Mouse (Mus musculus): ENCODE data around the gene St8sia2.
A peak's percentile ranks its signal among the peaks of the same experiment; 100 is the strongest.

St8sia2 gene

DNA sequence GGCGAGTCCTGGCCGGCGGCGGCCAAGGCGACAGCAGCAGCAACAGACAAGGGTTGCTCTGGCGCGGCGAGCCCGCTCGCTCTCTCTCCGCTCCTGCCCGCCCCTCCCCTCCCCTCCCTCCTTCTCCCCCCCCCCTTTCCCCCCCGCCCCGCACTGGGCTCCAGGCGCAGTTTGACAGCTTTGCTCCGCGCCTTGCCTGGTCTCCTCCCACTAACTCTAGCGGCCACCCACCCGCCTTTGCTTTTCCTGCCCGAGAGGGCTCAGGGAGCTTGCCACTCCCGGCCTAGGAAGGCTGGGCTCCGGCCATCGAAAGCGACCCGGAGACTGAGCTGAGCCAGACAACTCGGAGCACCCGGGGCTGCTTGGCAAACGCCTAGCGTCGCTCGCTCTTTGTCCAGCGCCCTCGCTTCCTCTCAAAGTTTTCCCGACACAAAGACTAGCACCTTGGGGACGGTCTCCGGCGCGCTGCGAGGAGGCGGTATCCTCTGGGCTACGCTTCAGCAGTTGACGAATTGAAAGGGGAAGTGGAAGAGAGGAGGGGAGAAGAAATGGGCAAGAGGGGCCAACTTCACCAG lies at the start of gene St8sia2:
Gene St8sia2, minus strand, starts transcription at position 90 of the 575 bp plus-strand sequence.
- DNase-seq (ENCODE audit: low spot score), result peak; percentile 87

DNA sequence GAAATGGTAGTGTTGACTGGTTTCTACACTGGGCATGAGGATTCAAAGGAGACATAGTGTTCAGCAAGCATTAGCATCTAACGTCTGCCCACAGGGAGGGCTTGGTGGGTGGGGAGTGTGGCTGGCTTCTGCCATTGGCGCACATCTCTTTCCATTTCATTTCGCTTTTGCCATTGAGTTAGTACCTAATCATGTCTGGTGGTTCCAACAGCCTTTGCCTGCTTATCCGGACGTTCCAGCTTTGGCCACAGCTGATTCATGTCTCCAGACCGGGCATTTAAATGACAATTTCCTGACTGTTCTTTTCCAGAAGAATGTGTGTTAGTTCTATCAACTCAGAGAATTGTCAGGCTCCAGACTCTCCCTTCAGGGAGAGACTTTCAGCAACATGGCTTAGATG lies 47.6 kb upstream of the St8sia2 start:
- no peak for DNase-seq (ENCODE audit: low spot score)

DNA sequence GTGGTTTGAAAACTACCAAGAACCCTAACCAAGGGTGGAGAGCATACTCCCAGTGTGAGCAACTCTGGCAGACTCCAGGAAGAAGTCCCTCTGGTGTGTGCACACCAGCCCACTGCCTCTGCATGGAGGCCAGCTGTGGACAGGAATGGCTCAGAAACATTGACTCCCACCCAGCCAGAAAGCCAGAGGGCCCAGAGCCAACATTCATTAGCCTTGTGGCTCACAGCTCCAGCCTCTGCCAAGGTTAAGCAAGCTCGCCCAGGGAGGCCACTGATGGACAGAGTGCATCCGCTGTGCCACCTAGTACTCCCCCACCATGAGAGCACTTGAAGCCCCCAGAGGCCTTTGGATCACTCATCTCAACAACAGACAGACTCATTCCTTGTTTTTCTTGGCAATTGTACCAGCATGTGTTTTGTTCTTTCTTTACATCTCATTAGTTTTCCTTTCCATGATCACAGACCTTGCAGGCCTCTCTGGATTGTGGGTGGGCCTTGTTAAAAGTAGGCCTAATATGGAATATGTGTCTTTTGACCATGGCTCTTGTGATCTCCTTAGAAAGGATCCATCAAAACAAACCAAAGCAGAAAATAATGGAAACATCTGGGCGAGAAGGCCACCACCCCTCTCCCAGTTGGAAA lies 46.9 kb upstream of the St8sia2 start:
- no peak for DNase-seq (ENCODE audit: low spot score)

DNA sequence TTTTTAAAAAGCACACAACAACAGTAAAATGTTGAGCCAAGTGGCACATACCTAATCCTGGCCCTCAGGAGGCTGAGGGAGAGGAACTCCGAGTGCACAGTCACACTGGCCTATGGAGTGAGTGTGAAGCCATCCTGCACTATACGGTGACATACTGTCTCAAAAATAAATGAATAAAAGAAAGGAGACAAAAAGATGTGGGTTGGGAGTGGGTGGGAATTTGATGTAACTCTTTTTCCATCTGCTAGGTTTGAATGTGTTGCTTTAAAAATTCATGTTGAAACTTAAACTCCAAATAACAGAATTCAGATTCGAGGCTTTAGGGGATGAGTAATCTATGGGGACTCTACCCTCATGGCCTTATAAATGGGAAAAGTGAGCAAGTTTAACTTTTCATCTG lies 46.2 kb upstream of the St8sia2 start:
- no peak for DNase-seq (ENCODE audit: low spot score)

DNA sequence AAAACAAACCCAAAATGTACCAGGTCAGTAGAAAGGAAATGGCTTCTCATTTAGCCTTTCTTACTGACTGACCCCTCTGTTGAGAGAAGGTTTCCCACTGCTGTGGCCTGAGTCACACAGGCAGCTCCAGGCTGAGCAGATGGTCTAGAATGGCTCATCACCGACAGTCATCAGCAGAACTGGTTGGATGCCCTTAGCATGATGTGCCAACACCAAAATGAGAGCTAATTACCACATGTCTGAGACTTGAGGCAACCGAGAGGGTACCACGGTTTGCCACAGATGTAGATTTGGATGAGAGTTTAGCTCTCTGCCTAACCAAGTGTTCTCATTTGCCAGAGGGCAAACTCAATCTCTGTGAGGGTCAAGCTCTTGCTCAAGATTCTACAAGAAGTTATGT lies 42.3 kb upstream of the St8sia2 start:
- DNase-seq (ENCODE audit: low spot score), result no peak

DNA sequence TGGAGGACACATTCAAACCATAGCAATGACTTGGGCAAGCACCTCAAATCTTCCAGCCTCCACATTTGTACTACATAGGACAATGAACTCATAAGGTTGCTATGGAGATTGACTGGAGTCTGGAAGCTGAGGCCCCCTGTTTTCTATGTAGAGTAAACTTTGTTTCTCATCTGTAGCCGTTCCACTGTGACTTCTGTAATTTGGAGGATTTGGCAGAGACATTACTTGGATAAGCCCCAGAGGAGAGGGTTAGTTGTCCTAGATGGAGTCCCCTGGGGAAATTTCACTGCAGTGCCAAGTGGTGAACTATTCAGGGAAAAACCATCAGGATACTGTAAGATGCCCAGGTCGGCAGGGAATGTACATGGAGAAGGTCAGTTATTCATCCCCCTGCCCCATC lies 34.1 kb upstream of the St8sia2 start:
- no peak for DNase-seq (ENCODE audit: low spot score)

DNA sequence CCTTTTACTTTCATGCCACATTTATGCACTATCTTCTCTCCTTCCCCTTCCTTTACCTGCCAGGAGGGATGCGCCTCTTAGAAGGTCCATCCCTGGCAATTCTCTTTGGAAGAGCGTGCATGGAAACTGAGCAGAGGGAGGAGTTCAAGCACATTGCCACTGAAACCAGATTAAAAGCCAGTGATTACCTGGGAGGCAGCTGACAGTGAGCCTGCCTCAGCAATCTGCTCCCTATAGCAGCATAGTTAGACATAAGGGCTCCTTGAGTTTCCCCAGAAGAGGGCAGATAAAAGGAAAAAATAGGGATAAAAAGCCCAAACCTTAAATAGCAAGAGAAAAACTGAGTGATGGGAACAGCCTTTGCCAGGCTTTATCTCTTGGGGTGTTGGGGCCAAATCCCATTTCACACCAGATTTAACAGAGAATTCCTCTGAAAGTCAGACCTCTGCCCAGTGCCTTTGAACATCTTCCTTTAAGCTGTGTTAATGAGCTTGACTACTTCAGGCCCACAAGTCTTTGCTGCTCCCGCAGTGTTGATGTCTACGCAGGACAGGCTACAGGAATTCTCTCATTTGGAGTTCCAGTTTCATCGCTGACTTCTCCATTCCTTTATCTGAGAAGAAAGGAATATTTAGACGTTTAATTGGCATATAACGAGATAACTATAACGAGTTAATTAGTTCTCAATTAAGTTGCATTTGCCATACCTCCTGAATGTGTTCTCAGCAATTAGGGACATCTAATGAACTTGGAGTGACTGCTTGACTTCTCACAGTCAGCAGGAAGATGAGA lies 31.9 kb upstream of the St8sia2 start:
- no peak for DNase-seq (ENCODE audit: low spot score)

DNA sequence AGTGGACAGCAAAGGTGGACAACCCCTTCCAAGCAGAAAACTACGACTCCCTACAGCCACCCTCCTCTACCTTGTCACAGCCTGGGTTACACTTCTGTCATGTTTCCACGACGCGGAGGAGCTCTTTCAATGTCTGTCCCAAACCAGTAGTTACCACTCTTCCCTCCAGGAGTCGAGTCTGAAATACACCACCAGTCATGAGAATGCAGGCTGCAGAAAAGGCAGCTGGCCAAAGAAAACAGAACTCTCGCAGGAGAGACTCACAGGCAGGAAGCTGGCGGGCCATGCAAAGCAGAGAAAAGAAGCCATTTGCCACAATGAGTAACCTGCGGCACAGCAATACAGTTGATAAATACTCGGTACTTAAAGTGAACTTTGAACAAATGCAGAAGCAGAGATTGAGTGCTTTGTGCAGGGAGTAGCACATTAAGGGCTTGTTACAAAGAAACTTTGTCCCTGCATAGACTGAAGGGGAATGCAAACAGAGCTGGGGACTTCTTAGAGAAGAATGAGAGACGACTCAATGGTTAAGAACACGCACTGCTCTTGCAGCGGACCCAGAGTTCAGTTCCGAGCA lies 30.2 kb upstream of the St8sia2 start:
- peak; percentile 14 for DNase-seq (ENCODE audit: low spot score)

DNA sequence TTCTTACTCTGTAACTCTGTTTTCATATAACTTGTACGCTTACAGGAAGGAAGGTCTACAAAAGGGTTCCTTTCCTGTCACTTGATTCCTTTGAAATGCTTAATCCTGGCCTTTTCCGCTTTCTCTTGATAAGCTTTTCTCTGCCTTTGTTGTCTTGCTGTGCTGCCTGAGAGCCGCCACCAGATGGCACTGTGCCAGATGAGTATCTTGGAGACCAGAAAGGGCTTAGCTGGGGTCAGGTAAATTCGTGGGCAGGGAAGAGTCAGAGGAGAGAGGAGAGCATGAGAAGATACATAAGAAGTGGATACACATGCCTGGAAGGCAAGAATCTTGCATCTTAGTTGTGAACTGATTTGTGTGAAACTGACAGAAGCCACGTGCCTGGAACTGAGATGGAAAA lies 11.5 kb upstream of the St8sia2 start:
- peak; percentile 89 for DNase-seq (ENCODE audit: low spot score)

DNA sequence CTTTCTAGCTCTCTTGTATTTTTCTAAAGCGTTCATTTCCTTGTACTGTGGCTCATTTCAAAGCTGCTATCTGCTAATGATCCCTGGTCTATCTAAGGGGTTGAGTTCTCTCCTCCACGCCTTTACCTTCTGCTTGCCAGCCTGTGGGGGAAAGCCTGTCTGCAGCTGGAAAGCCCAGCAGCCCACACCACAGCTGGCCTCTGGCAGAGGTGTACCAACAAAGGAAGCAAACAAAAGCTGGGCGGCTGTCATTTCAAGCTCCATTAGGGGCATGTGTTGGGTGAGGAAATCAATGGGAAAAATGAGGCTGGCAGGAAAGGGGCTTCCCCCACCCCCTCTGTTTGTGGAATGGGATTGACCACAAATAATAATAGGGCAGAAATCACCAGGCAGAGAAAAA lies 10.7 kb upstream of the St8sia2 start:
- no peak for DNase-seq (ENCODE audit: low spot score)

DNA sequence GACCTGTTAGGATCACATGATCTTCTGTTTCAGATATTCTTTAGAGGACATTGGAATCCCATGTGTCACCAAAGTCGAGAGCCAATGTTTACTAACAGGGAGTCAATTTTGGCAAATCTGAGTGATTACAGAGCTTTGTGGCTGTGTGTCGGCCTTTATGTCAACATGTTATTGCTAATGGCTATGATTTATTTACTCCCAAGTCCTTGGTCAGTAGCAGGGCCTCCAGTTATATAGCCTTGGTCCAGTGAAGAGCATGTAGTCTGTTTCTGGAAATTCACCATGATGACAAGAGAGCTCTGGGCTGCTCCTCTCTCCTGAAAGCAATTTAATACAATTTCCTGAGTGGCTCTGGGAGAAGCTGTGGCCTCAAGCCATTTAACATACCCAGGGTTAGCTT lies 9.1 kb upstream of the St8sia2 start:
- no peak for DNase-seq (ENCODE audit: low spot score)

DNA sequence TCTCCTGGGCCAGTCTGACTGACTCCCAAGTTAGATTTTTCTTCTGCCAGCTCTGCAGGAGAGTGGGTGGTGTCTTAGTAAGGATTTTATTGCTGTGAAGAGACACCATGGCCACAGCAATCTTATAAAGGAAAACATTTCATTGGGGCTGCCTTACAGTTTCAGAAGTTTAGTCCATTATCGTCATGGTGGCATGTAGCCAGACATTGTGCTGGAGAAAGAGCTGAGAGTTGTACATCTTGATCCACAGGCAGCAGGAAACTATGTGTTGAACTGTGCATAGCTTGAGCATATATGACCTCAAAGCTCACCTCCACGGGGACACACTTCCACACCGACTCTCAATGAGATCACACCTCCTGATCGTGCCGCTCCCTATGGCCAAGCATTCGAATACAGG lies 8.3 kb upstream of the St8sia2 start:
- DNase-seq (ENCODE audit: low spot score), result no peak

DNA sequence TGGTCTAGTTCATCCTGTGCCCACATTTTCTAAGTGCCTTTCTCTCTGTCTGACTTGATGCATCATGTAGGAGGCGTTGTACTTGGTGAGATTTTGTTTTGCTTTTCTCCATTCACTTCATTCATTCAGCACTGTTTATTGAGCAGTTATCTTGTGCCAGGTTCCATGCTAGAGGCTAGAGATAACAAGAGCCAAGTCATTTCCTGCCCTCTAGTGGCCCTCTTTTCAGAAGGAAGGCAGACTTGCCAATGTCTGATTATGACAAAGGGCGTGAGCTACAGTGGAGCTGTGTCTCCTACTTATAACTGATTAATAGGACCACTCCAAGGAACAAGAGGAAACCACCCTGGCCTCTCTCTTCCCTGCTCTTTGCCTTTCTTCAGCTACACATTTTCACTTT lies 3.1 kb upstream of the St8sia2 start:
- no peak for DNase-seq (ENCODE audit: low spot score)

DNA sequence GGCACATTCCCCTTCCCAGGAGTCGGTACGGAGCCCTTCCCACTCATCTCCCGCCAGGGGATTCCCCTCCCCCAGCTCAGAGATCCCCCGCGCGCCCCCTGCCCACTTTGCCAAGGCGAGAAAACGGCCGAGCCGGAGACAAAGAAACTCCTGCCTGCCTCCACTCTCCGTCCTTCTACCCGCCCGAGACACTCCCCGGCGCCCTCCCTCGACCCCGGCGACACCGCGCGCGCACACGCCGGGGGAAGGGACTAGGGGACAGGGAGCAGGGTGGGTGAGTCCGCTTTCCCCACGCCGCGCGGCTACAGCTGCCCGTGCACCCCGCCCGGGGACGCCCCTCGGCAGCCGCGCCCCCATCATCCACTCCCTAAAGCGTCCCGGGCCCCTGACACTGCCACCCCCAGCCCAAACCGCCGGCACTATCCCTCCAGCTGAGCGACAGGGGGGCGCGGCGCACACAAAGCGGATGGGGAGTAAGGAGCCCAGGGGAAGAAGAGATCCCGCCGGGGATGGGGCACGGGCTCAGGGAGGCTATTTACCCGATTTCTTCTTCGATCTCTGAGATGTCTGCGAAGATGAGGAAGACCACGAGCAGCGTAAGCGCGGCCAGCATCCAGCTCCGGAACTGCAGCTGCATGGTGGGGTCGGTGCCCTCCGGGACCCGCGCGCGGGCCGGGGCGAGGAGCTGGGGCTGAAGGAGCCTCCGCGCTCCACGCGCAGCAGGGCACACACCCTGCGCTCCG lies 461 bp downstream of the St8sia2 start:
- peak; percentile 51 for DNase-seq (ENCODE audit: low spot score)

DNA sequence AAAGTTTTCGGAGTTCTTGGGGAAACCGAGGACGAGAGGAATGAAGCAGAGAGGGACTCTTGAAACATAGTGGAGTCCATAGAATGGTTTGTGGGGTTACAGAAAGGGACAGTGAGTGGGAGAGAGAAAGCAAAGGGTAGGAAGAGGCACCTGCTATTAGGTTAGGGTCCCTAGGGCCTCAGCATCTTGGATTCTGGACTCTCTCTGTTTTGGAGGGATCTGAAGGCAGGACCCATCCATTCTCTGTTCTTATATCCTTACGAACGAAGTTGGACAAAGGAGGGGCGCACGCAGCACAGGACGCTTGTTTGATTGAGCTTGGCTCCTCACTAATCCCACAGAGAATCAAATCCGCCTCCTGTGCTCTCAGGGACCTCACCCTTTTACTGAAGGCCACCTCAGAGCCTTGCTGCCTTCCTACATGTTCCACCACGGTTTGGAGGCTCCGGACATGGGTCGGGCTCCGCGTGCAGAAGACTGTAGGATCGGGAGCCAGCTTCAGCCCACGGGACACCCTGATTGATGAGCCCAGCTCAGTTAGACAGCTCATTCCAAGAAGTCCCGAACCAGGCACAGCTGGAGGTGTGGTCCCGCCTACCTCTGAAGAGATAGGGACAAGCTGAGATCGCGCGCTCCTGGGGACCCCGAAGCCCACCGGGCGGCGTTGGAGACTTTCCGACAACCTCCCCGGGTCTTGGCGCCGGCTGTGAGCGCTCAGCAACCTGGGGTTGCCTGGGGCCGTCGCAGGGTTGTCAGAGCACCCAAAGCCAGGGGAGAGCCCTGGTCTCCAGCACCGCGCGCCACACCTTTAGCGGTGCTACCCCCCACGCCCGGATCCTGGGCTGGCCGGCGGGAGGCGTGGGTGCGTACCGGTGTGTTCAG lies 1.3 kb downstream of the St8sia2 start:
- DNase-seq (ENCODE audit: low spot score), result peak; percentile 58

DNA sequence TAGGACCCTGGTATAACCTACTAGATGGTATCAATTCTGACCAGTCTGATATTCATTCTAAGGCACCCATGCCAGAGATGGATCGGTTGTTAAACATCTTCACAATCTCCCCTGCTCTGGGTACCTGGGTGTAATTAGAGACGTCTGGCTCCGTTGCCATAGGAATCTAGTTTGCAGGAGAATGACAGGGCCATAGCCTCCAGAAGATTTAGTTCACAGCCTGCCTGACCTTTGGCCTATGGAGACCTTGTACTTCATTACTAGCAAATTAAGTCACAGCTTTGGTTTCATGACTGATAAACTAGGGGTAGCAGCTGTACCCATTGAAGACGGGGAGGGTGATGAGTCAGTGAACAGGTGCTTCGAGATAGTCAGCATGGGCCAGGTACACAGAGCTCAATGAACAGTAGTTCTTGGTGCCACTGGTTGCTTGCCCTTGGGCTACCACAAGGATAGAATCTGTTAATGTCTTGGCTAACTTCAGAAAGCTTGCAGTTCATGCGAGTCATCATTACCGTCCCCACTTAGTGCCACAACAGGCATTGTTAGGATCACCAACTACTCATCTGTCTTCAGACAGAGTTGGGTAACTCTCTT lies 4.4 kb downstream of the St8sia2 start:
- DNase-seq (ENCODE audit: low spot score), result peak; percentile 60

DNA sequence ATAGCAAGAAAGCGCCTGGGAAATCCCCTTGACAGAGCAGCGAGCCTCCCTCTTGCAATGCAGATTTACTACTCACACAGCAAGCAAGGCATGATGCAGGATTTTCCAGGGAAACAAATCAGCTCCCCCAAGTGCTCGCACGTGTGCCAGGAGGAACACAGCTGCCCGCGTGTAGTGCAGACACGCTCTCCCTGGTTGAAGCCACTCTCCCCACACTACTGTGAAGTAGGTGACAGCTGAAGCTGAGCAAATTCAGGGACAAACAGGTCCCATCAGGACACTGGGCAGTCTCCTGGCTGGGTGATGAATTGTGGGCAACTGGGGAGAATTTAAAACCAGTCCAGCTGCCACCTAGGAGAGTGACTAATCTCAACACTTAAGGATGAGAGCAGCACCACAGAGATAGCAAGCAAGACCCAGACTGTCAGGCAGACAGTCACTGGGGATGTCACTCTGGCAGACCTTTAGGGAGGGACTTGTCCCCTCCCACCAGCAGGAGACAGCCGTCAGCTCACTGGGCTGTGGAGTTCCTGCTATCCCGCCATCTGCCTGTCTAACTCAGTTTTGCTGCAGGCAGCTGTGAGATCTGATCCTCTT lies 6.6 kb downstream of the St8sia2 start:
- DNase-seq (ENCODE audit: low spot score), result peak; percentile 52

DNA sequence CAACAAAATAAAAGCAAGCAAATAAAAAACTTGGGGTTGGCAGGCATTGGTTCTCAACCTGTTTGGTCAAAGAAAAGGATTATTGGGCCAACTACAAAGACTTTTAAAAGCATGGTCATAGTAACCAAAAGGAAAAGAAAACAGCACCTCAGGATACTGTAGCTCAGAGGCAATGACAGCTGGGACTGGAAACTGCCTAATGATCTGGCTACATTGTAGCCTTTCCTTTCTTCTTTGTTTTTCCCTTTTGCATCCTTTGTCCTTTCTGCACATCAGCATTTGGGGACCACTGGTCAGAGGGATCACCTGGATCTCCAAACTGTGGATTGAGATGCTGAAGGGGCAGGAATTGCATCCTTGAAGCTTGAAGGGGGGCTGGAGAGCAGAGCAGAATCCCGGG lies 7.1 kb downstream of the St8sia2 start:
- DNase-seq (ENCODE audit: low spot score), result no peak

DNA sequence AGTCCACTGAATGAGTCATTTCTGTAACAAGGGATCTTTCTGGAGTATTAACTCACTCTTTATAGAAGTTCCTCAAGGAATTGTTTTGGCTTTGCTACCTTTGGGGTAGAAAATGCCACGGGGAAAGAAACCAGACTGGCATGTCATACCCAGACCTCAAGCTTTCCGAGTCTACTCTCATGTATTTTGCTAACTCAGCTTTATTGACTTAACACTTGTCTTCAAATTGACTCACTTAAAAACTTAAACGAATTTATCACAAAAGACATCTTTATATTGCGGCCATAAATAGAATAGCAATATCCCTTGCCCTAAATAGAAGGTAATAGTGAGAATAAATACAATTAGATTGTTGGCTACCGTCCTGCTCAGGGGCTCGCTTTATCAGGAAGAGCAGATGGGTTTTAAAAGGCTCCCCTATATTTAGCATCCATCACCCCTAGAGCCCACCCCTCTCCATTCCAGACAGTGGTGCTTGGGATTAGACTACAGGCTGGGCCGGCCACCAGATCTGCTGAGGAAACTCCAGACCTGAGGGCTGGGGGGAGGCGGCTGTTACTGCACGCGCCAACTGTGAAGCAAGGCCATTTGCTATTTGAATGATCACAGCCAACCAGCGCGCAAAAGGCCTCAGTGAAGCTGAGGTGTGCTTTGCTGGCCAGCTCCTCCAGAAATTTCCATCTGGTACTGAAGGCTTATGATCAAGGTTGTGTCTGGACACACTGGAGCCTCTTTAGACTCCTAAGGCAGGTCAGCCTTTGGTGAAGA lies 12.6 kb downstream of the St8sia2 start:
- no peak for DNase-seq (ENCODE audit: low spot score)

DNA sequence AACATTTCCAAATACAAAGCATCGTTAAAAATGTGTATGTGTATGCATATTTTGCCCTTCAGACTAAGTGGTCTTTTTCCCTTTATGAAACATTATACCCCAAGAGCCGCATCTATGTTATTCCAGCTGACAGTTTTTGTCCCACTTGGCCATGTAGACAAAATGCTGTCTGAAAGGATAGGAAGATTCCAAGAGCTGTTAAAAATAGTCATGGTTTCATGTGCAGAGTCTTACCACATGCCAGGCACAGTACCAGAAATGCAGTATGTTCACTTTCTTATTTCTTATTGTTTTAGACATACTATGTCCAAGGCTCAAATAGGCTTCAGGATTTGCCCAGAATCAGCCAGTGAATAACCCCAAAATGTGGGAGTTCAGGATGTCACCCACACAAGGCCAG lies 24.1 kb downstream of the St8sia2 start:
- no peak for DNase-seq (ENCODE audit: low spot score)
